Mouse (Mus musculus): ENCODE measurements at regions not wholly inside any gene's neighbourhood (a gene's known extent, or its start where the extent isn't known, plus 50 kb on each side); places are given as distances from the start of the nearest gene placed in this dataset.

DNA sequence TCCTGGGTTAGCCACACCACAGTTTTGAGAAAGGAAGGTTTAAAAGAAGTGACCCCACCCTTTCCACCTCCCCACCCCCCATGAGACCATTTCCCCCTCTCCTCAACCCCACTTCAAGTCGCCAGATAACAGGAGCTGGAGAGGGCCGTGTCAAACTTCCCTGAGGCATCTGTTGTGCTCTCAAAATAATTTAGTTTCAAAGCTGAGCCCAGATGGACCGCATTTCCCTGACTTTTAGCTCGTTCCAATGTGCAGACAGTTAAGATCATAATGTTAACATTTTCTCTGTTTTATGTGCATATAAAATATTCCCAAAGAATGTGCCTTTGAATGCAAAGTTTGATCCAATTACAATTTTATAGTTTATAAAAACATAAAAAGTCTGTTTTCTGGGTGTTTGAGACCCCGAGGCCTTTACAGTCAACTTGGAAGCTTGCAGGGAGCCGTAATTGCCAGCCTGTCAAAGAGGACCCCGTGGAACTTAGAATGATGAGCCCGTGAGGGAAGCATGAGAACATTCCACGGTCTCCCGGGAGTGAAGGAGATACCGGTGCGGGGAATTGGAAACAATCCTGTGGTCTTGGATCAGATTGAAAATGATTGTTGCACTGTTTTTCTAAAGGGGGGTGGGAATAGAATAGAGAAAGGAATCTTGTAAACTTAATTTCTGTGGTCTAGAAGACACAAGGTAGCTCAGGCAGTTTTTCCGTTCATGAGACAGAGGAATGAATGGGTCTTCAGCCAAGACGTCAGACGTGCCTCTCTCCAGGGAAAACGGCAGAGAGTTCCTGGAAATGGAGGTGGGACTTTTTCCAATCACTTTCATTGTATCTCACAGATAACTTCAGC is 903.3 kb downstream of the Mrps31 start:
- no peak overlapping the region for H3K27ac ChIP-seq (ENCODE audit: low read length)
- H3K4me3 ChIP-seq (replicated peaks; ENCODE audit: low read length) = no peak overlapping the region
- H3K27me3 ChIP-seq (replicated peaks; ENCODE audit: control insufficient read depth, insufficient read depth, low read length) = no peaks in the 10 kb centered on the region
- ATAC-seq = no peak
- no peaks in the 10 kb centered on the region for H3K36me3 ChIP-seq (ENCODE audit: control insufficient read depth, insufficient read depth)
- WGBS = 85% methylated on average over 16 of the region's 16 CpGs
- no peaks in the 10 kb centered on the region; the same call in 1 of the 2 replicates for H3K9me3 ChIP-seq (ENCODE audit: control insufficient read depth, low read length)
- no peak overlapping the region for H3K9ac ChIP-seq (replicated peaks; ENCODE audit: low read depth, low read length)
- no peak overlapping the region for H3K4me2 ChIP-seq (ENCODE audit: low read length)
- H3K4me1 ChIP-seq (replicated peaks; ENCODE audit: control insufficient read depth, insufficient read depth, low read length) = no peaks in the 10 kb centered on the region

GRCm38 (mm10) chr8:23319556-23319955 is 908.4 kb downstream of the Mrps31 start:
- Histone ChIP-seq H3K9ac (replicated peaks; ENCODE audit: low read depth, low read length) (no peak overlapping the region), H3K36me3 (ENCODE audit: control insufficient read depth, insufficient read depth) (no peaks in the 10 kb centered on the region), H3K27ac (ENCODE audit: low read length) (no peak overlapping the region), H3K27me3 (replicated peaks; ENCODE audit: control insufficient read depth, insufficient read depth, low read length) (no peaks in the 10 kb centered on the region), H3K4me1 (replicated peaks; ENCODE audit: control insufficient read depth, insufficient read depth, low read length) (no peaks in the 10 kb centered on the region), H3K9me3 (ENCODE audit: control insufficient read depth, low read length) (no peaks in the 10 kb centered on the region), H3K4me3 (replicated peaks; ENCODE audit: low read length) (no peak overlapping the region), H3K4me2 (ENCODE audit: low read length) (no peak overlapping the region)
- no peak for ATAC-seq
- WGBS = 51% methylated on average over 9 of the region's 9 CpGs

- 83% methylated on average over 5 of the region's 5 CpGs for WGBS
- ATAC-seq = no peak
These were observed 910.0 kb downstream of the Mrps31 start for GRCm38 (mm10) chr8:23321166-23321565.

DNA sequence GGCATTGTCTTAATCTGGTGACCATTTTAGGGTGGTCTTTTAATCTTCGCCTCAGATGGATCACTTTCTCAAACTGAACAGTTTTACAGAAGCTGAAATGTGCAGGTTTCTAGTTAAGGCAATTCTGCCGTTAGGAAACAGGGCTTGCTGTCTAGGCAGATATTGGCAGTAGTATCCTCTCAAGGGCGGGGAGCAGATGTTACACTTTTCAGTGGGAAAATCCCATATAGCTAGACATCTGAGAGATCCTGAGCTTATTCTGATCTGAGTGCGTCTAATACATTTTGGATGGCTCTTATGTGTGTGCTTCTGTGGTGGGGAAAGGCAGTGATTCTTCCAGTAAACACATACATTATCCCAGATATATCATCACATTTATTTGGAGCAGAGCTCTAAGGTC is 916.1 kb downstream of the Mrps31 start:
- H3K27ac ChIP-seq (ENCODE audit: low read length) = no peak overlapping the region
- WGBS = 80% methylated on average over 4 of the region's 4 CpGs
- no peaks in the 10 kb centered on the region for H3K4me1 ChIP-seq (replicated peaks; ENCODE audit: control insufficient read depth, insufficient read depth, low read length)
- no peak overlapping the region for H3K9ac ChIP-seq (replicated peaks; ENCODE audit: low read depth, low read length)
- H3K4me3 ChIP-seq (replicated peaks; ENCODE audit: low read length) = no peak overlapping the region
- H3K27me3 ChIP-seq (replicated peaks; ENCODE audit: control insufficient read depth, insufficient read depth, low read length) = no peaks in the 10 kb centered on the region
- no peaks in the 10 kb centered on the region for H3K9me3 ChIP-seq (ENCODE audit: control insufficient read depth, low read length)
- H3K4me2 ChIP-seq (ENCODE audit: low read length) = no peak overlapping the region
- H3K36me3 ChIP-seq (ENCODE audit: control insufficient read depth, insufficient read depth) = no peaks in the 10 kb centered on the region
- peak; percentile 52; the same call in 1 of the 2 replicates for ATAC-seq

More at GRCm38 (mm10) chr8:23321166-23321565, 910.0 kb downstream of the Mrps31 start:
- no peaks in the 10 kb centered on the region for H3K36me3 ChIP-seq (ENCODE audit: control insufficient read depth, insufficient read depth)
- H3K4me3 ChIP-seq (replicated peaks; ENCODE audit: low read length) = no peak overlapping the region
- H3K27me3 ChIP-seq (replicated peaks; ENCODE audit: control insufficient read depth, insufficient read depth, low read length) = no peaks in the 10 kb centered on the region
- no peak overlapping the region for H3K27ac ChIP-seq (ENCODE audit: low read length)
- no peak overlapping the region for H3K9ac ChIP-seq (replicated peaks; ENCODE audit: low read depth, low read length)
- H3K4me2 ChIP-seq (ENCODE audit: low read length) = no peak overlapping the region
- no peaks in the 10 kb centered on the region for H3K4me1 ChIP-seq (replicated peaks; ENCODE audit: control insufficient read depth, insufficient read depth, low read length)
- H3K9me3 ChIP-seq (ENCODE audit: control insufficient read depth, low read length) = no peaks in the 10 kb centered on the region

- ATAC-seq = no peak
- WGBS = 17% methylated on average over 4 of the region's 4 CpGs
- Histone ChIP-seq H3K4me3 (replicated peaks; ENCODE audit: low read length) (no peak overlapping the region), H3K27me3 (replicated peaks; ENCODE audit: control insufficient read depth, insufficient read depth, low read length) (no peaks in the 10 kb centered on the region), H3K4me2 (ENCODE audit: low read length) (no peak overlapping the region), H3K4me1 (replicated peaks; ENCODE audit: control insufficient read depth, insufficient read depth, low read length) (no peaks in the 10 kb centered on the region), H3K9ac (replicated peaks; ENCODE audit: low read depth, low read length) (no peak overlapping the region), H3K9me3 (ENCODE audit: control insufficient read depth, low read length) (0 out of 2 replicates have a peak, but pooled peaks cover 3% of the 10 kb centered on the region), H3K27ac (ENCODE audit: low read length) (no peak overlapping the region), H3K36me3 (ENCODE audit: control insufficient read depth, insufficient read depth) (no peaks in the 10 kb centered on the region)
These were observed 933.0 kb downstream of the Mrps31 start for GRCm38 (mm10) chr8:23344161-23344560.

DNA sequence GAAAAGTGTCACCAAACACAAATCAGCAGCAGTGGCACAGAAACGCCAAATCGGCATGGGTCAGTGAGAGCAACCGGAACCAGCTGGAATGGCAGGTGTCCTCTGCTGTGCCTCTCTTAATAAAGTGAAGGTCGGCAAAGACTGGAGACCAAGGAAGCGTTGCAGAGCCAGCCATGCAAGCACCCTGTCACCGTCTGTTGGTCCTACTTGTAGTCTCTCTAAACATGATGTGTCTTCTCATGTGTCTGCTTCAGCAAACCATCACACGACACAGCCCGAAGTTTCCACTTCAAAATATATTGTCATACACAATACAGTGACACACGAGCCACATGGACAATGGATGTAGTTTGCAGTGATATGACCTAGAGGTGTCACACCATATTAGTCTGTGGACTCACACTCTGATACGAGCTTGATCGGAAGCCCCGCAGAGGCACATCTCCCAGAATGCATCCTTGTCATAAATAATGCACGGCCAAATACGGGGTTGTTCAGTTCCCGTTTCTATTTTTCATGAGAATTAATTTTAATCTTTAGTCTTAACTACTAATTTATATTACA is 940.3 kb downstream of the Mrps31 start:
- WGBS = 86% methylated on average over 15 of the region's 15 CpGs
- ATAC-seq = no peak

GRCm38 (mm10) chr8:23352259-23353106 is 941.3 kb downstream of the Mrps31 start:
- Histone ChIP-seq H3K4me2 (ENCODE audit: low read length) (no peak overlapping the region), H3K27ac (ENCODE audit: low read length) (no peak overlapping the region), H3K27me3 (replicated peaks; ENCODE audit: control insufficient read depth, insufficient read depth, low read length) (no peaks in the 10 kb centered on the region), H3K9ac (replicated peaks; ENCODE audit: low read depth, low read length) (no peak overlapping the region), H3K4me1 (replicated peaks; ENCODE audit: control insufficient read depth, insufficient read depth, low read length) (peaks cover 3% of the 10 kb centered on the region; the same call in 1 of the 2 replicates), H3K9me3 (ENCODE audit: control insufficient read depth, low read length) (no peaks in the 10 kb centered on the region), H3K4me3 (replicated peaks; ENCODE audit: low read length) (no peak overlapping the region), H3K36me3 (ENCODE audit: control insufficient read depth, insufficient read depth) (no peaks in the 10 kb centered on the region)
- WGBS = 46% methylated on average over 6 of the region's 6 CpGs
- ATAC-seq = no peak

More for the DNA sequence above, 940.3 kb downstream of the Mrps31 start:
- Histone ChIP-seq H3K9ac (replicated peaks; ENCODE audit: low read depth, low read length) (no peak overlapping the region), H3K36me3 (ENCODE audit: control insufficient read depth, insufficient read depth) (no peaks in the 10 kb centered on the region), H3K9me3 (ENCODE audit: control insufficient read depth, low read length) (no peaks in the 10 kb centered on the region), H3K4me3 (replicated peaks; ENCODE audit: low read length) (no peak overlapping the region), H3K27me3 (replicated peaks; ENCODE audit: control insufficient read depth, insufficient read depth, low read length) (no peaks in the 10 kb centered on the region), H3K4me2 (ENCODE audit: low read length) (no peak overlapping the region), H3K27ac (ENCODE audit: low read length) (no peak overlapping the region), H3K4me1 (replicated peaks; ENCODE audit: control insufficient read depth, insufficient read depth, low read length) (peaks cover 3% of the 10 kb centered on the region; the same call in 1 of the 2 replicates)

- H3K4me3 ChIP-seq (replicated peaks; ENCODE audit: low read length) = no peak overlapping the region
- H3K36me3 ChIP-seq (ENCODE audit: control insufficient read depth, insufficient read depth) = no peaks in the 10 kb centered on the region
- H3K4me1 ChIP-seq (replicated peaks; ENCODE audit: control insufficient read depth, insufficient read depth, low read length) = peaks cover 4% of the 10 kb centered on the region; the same call in 1 of the 2 replicates
- H3K9ac ChIP-seq (replicated peaks; ENCODE audit: low read depth, low read length) = no peak overlapping the region
- H3K27ac ChIP-seq (ENCODE audit: low read length) = 0 out of 2 replicates have a peak overlapping the region, but pooled peaks have one; percentile 12
- peaks cover 7% of the 10 kb centered on the region; the same call in 1 of the 2 replicates for H3K9me3 ChIP-seq (ENCODE audit: control insufficient read depth, low read length)
- H3K27me3 ChIP-seq (replicated peaks; ENCODE audit: control insufficient read depth, insufficient read depth, low read length) = no peaks in the 10 kb centered on the region
- ATAC-seq = no peak
- 20% methylated on average over 12 of the region's 12 CpGs for WGBS
- H3K4me2 ChIP-seq (ENCODE audit: low read length) = no peak overlapping the region
These were observed 949.0 kb downstream of the Mrps31 start for GRCm38 (mm10) chr8:23360061-23360622.

Data from forebrain, embryonic 16.5 days (tissue).